Mouse (Mus musculus) erythroblast, embryonic 14.5 days (primary cell): Measurements from ENCODE around the gene Ephb3.

Source experiments
- GATA1 ChIP-seq: IDR thresholded peaks from 2 replicates; pipeline ENCODE4 v1.6.1; 2012; ENCODE audit warnings: low read length, inconsistent platforms, mixed read lengths
- TAL1 ChIP-seq: IDR thresholded peaks from 3 replicates; pipeline ENCODE4 v1.6.1; 2012; ENCODE audit warnings: low read length, inconsistent platforms, mixed read lengths

DNA sequence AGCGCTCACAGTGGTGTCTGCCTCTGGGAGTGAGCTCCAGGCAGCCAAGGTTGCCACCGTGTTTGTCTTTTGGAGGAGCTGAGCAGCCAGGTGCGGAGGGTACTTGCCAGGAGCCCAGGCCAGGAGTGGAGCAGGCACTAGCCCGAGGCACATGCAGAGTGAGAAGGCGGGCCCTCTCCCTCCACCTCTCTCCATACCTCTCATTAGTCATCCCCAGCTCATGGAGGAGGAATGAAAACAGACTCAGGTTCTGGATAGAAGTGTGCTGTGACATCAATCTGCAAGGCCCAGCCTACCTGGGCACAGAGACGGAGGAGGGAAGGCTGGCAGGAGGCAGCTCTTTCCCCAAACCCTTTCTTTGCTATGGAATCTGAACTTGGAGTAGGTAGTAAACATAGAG lies 22.1 kb downstream of the Ephb3 start:
- no peak for TF ChIP-seq TAL1
- no peak for TF ChIP-seq GATA1
